Mouse (Mus musculus) adrenal gland, postnatal 25 days (tissue): Measurements from ENCODE around the gene Defb25. TPM values are rescaled to one million over a fixed set of nuclear protein-coding genes. Genes with fewer than 3 reads are reported as not detected.
A peak's percentile ranks its signal among the peaks of the same experiment; 100 is the strongest.
"Not testable (repeated sequence)": the region's sequence is repeated elsewhere in the genome, so short reads cannot be mapped to it uniquely, and the experiment has no call there.

ENCODE experiments used
- DNase-seq: peaks from one replicate; pipeline ENCODE4 v3.0.0; 2021; ENCODE audit warnings: mixed read lengths
- long read RNA-seq: library from polyadenylated mRNA; stranded (forward); transcript quantifications from one replicate; pipeline ENCODE4 v2.0.0, GENCODE M21; 2021
- total RNA-seq: library from RNA; stranded (reverse); gene quantifications from 2 replicates; pipeline ENCODE4 v1.2.3, GENCODE M21; 2021

The Defb25 gene
- 2.5 TPM in 1 of 2 replicates, not detected in the other for total RNA-seq
- long read RNA-seq: 0 reads

- DNase-seq: no peak
Observed at GRCm38 (mm10) chr2:152622953-152623352, at the start of gene Defb25. Gene Defb25 (minus strand): TSS chr2:152623053.

- peak; percentile 23 for DNase-seq
Observed at GRCm38 (mm10) chr2:152672166-152672565, 49.3 kb upstream of the Defb25 start.

GRCm38 (mm10) chr2:152671642-152671999, 48.8 kb upstream of the Defb25 start:
- DNase-seq: no peak

GRCm38 (mm10) chr2:152670983-152671641, 48.3 kb upstream of the Defb25 start:
- DNase-seq: no peak

- no peak for DNase-seq
Observed at GRCm38 (mm10) chr2:152669639-152670484, 47.0 kb upstream of the Defb25 start.

GRCm38 (mm10) chr2:152669256-152669638, 46.4 kb upstream of the Defb25 start, which contains the start of gene H13:
Gene H13 (plus strand): TSS chr2:152669461.
- peak; percentile 92 for DNase-seq

- not testable (repeated sequence) for DNase-seq
Observed at GRCm38 (mm10) chr2:152666191-152666590, 43.3 kb upstream of the Defb25 start.

- DNase-seq: no peak
Observed at GRCm38 (mm10) chr2:152661163-152661562, 38.3 kb upstream of the Defb25 start.

- DNase-seq: peak; percentile 40
Observed at GRCm38 (mm10) chr2:152657398-152657797, 34.5 kb upstream of the Defb25 start.

- DNase-seq: peak; percentile 64
Observed at GRCm38 (mm10) chr2:152653874-152654715, 31.2 kb upstream of the Defb25 start.

- peak; percentile 66 for DNase-seq
Observed at GRCm38 (mm10) chr2:152652901-152653620, 30.2 kb upstream of the Defb25 start.

GRCm38 (mm10) chr2:152639406-152640113, 16.7 kb upstream of the Defb25 start:
- no peak for DNase-seq

- DNase-seq: no peak
Observed at GRCm38 (mm10) chr2:152638865-152639264, 16.0 kb upstream of the Defb25 start.

GRCm38 (mm10) chr2:152637381-152637780, 14.5 kb upstream of the Defb25 start:
- no peak for DNase-seq

- DNase-seq: no peak
Observed at GRCm38 (mm10) chr2:152637006-152637322, 14.1 kb upstream of the Defb25 start.

- peak; percentile 37 for DNase-seq
Observed at GRCm38 (mm10) chr2:152636246-152637005, 13.6 kb upstream of the Defb25 start.

- no peak for DNase-seq
Observed at GRCm38 (mm10) chr2:152634311-152634710, 11.5 kb upstream of the Defb25 start.

- no peak for DNase-seq
Observed at GRCm38 (mm10) chr2:152633334-152633733, 10.5 kb upstream of the Defb25 start.

- no peak for DNase-seq
Observed at GRCm38 (mm10) chr2:152629904-152630303, 7.1 kb upstream of the Defb25 start.

- no peak for DNase-seq
Observed at GRCm38 (mm10) chr2:152629239-152629638, 6.4 kb upstream of the Defb25 start.

GRCm38 (mm10) chr2:152628066-152628465, 5.2 kb upstream of the Defb25 start:
- DNase-seq: no peak
